Mouse (Mus musculus): Measurements from ENCODE around the gene Nmu.
A peak's percentile ranks its signal among the peaks of the same experiment; 100 is the strongest.

Gene Nmu

GRCm38 (mm10) chr5:76308206-76308605, 55.4 kb downstream of the Nmu start:
- no peak for DNase-seq (ENCODE audit: low read depth)

GRCm38 (mm10) chr5:76306261-76306660, 57.3 kb downstream of the Nmu start:
- DNase-seq (ENCODE audit: low read depth) = no peak

DNA sequence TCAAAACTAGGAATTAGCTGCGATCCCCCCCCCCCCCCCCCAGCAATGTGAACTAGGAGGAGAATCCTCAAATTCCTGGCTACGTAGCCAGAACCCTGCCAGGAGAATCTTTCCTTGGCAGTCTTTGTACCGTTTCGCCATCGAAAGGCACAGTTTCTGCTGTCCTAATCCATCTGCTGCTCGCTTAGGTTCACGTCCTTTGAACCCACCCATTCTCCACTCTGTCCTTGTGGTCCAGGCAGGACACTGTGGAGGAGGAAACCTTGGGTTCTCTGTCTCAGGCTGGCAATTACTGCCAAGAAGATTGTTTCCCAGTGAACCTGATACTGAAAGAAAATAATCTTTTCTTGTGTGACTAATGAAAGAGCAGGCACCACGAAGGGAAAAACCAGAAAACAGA, 58.0 kb downstream of the Nmu start:
- DNase-seq (ENCODE audit: low read depth) = no peak

- peak; percentile 90 for DNase-seq (ENCODE audit: low read depth)
These were observed 58.9 kb downstream of the Nmu start, which contains the start of gene Clock for GRCm38 (mm10) chr5:76304452-76305341. Clock (minus strand) TSS chr5:76304792.

- DNase-seq (ENCODE audit: low read depth) = peak; percentile 75
These were observed 59.7 kb downstream of the Nmu start for GRCm38 (mm10) chr5:76303745-76304451.

- DNase-seq (ENCODE audit: low read depth) = no peak
These were observed 60.2 kb downstream of the Nmu start for GRCm38 (mm10) chr5:76303379-76303744.

- no peak for DNase-seq (ENCODE audit: low read depth)
These were observed 61.6 kb downstream of the Nmu start for GRCm38 (mm10) chr5:76302009-76302408.

DNA sequence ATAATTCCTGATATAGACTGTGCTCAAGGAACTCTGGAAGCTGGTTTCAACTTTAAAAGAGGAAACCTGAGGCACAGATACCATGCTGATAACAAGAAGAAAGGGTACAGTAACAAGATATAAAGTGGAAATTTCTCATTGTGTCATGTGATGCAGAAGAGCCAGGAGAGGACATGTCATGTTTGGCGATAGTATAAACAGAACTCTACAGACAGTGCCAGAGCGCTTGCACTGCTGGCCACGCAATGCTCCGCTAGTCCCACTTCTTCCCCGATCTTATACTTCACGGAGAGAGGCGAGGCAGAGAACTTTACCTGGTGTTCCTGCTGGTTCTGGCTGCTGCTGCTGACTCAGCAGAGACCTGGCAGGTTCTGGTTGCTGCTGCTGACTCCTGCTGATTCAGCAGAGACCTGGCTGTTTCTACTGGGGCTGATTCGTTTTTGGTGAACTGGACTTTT, 74.3 kb downstream of the Nmu start:
- no peak for DNase-seq (ENCODE audit: low read depth)

DNA sequence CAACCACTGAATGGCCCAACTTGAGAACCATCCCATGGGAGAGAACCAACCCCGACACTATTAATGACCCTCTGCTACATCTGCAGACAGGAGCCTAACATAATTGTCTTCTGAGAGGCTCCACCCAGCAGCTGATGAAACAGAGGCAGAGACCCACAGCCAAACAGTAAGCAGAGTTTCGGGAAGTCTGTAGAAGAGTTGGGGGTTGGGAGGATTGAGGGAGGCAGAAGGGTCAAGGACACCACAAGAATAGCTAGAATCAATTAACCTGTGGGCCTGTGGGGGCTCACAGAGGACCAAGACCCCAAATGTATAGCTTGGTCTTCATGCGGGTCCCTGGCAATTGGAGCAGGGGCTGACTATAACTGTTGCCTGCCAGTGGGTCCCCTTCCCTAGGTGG, 75.3 kb downstream of the Nmu start:
- DNase-seq (ENCODE audit: low read depth) = no peak

DNA sequence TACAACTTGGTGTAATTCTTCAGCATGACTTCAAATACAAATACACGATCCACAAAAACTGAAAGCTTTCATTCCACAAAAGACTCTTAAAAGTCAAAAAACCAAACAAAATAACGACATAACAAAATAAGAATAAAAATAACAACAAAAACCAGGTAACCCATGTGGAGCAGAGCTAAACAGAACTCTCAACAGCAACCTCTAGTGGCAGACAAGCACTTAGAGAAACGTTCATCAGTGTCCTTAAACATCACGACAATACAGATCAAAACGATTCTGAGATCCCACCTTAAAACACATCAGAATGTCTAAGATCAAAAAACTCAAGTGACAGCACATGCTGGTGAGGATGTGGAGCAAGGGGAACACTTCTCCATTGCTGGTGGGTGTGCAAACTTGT, 76.5 kb downstream of the Nmu start:
- peak; percentile 35 for DNase-seq (ENCODE audit: low read depth)

DNA sequence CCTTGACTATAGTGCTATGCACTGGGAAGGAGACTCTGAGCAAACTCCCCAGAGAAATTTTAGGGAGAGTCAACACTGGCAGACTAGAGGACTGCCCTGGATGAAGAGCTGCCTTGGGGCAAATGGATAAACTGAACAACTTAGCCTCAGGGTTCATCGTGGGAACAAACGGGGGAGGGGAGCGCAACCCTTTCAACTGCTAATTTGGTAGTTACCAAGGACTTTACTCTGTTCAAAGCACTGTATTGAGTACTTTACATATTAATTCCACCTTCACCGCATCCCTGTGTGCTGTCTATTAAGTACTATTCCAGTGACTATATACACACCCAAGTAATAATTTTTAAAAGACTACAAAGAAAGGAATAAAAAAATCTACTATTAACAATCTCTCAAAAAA, 77.9 kb downstream of the Nmu start:
- no peak for DNase-seq (ENCODE audit: low read depth)

- DNase-seq (ENCODE audit: low read depth) = no peak
These were observed 79.7 kb downstream of the Nmu start for GRCm38 (mm10) chr5:76283890-76284289.

All from induced T-regulatory cell, adult 2 months (primary cell).